Mouse (Mus musculus) heart, postnatal 0 days (tissue): ENCODE measurements around the gene Wwox. TPM values are rescaled to one million over a fixed set of nuclear protein-coding genes. Genes with fewer than 3 reads are reported as not detected.

Experiments used
- ATAC-seq: fragments of 200-750 bp; cut with Nextera tagmentation; 2 replicates; pipeline ENCODE4 v1.8.0; 2017; ENCODE audit warnings: low read depth, moderate number of reproducible peaks, moderate library complexity; ENCODE audit not compliant: insufficient read depth
- DNase-seq: peaks from one replicate; pipeline ENCODE4 v3.0.0-alpha.2; 2016; ENCODE audit warnings: low spot score
- H3K27ac ChIP-seq: fragments of 300-500 bp; sonication (generic); 2 replicates; pipeline ENCODE4 v1.5.1; 2014; ENCODE audit warnings: low read depth, mild to moderate bottlenecking
- H3K27me3 ChIP-seq: fragments of 300-500 bp; sonication (generic); 2 replicates; pipeline ENCODE4 v1.6.1; 2014; ENCODE audit warnings: low read length, mixed read lengths; ENCODE audit not compliant: control insufficient read depth, insufficient read depth
- H3K36me3 ChIP-seq: fragments of 300-500 bp; sonication (generic); replicated peaks from 2 replicates; pipeline ENCODE4 v1.6.1; 2014; ENCODE audit warnings: low read length, mixed read lengths; ENCODE audit not compliant: control insufficient read depth, insufficient read depth
- H3K4me1 ChIP-seq: fragments of 300-500 bp; sonication (generic); 2 replicates; pipeline ENCODE4 v1.6.1; 2014; ENCODE audit warnings: antibody characterized with exemption; ENCODE audit not compliant: control insufficient read depth, insufficient read depth
- H3K4me2 ChIP-seq: fragments of 300-500 bp; sonication (generic); 2 replicates; pipeline ENCODE4 v1.6.1; 2014; ENCODE audit warnings: low read depth, mild to moderate bottlenecking, low read length, moderate library complexity
- H3K4me3 ChIP-seq: fragments of 300-500 bp; sonication (generic); 2 replicates; pipeline ENCODE4 v1.5.1; 2014; ENCODE audit warnings: low read depth, low read length
- H3K9ac ChIP-seq: fragments of 300-500 bp; sonication (generic); replicated peaks from 2 replicates; pipeline ENCODE4 v1.6.1; 2014; ENCODE audit warnings: low read depth, low read length, mixed read lengths
- H3K9me3 ChIP-seq: fragments of 300-500 bp; sonication (generic); replicated peaks from 2 replicates; pipeline ENCODE4 v1.6.1; 2016; ENCODE audit warnings: low read length; ENCODE audit not compliant: control insufficient read depth
- CTCF ChIP-seq: IDR thresholded peaks from 2 replicates; pipeline ENCODE4 v1.5.1; 2016; ENCODE audit warnings: antibody characterized with exemption, control low read depth, low read depth
- EP300 ChIP-seq: IDR thresholded peaks from 2 replicates; pipeline ENCODE4 v1.6.1; 2016; ENCODE audit warnings: antibody characterized with exemption, low read depth
- WGBS: fragments of 180-500 bp; shearing (Covaris S2); extraction: QIAGEN DNeasy Blood & Tissue Kit; methylation state at CpG from one replicate; pipeline ENCODE4 v1.1.7; 2014; 5-methylcytosine and 5-hydroxymethylcytosine counted together
- polyA plus RNA-seq: library from polyadenylated mRNA; unstranded; fragments of >200 nt; fragmentation: Nextera tagmentation; extraction: Ambion mirVana; gene quantifications from 2 replicates; pipeline ENCODE4 v1.2.1, GENCODE M21; 2015
- total RNA-seq: library from RNA; depleted of rRNA; stranded (reverse); fragments of >200 nt; gene quantifications from 2 replicates; pipeline ENCODE4 v1.2.3, GENCODE M21; 2014; ENCODE audit warnings: low replicate concordance

Gene Wwox
- total and polyA plus RNA-seq, 2 experiments from 2014 or later: 7.5 to 9.6 TPM

GRCm38 (mm10) chr8:115045746-115046145, 606.3 kb downstream of the Wwox start:
- WGBS: 66% methylated on average over 7 of the region's 7 CpGs
- ATAC-seq (no peak), DNase-seq (no peak)
- H3K27ac ChIP-seq: no peak overlapping the region
- no peak overlapping the region for H3K4me3 ChIP-seq
- no peak overlapping the region for H3K4me2 ChIP-seq
- H3K4me1 ChIP-seq: no peaks in the 10 kb centered on the region
- H3K27me3 ChIP-seq: no peaks in the 10 kb centered on the region
- H3K9me3 ChIP-seq: no peaks in the 10 kb centered on the region
- no peaks in the 10 kb centered on the region for H3K36me3 ChIP-seq
- no peak for TF ChIP-seq EP300
- TF ChIP-seq CTCF: no peak
- H3K9ac ChIP-seq: no peak overlapping the region

GRCm38 (mm10) chr8:115046496-115046895, 607.0 kb downstream of the Wwox start:
- H3K27me3 ChIP-seq: no peaks in the 10 kb centered on the region
- H3K36me3 ChIP-seq: no peaks in the 10 kb centered on the region
- DNase-seq: peak; percentile 39
- 67% methylated on average over 4 of the region's 4 CpGs for WGBS
- no peak for TF ChIP-seq CTCF
- TF ChIP-seq EP300: no peak
- H3K9me3 ChIP-seq: no peaks in the 10 kb centered on the region
- H3K4me1 ChIP-seq: no peaks in the 10 kb centered on the region
- H3K4me2 ChIP-seq: no peak overlapping the region
- no peak overlapping the region for H3K27ac ChIP-seq
- no peak overlapping the region for H3K9ac ChIP-seq
- H3K4me3 ChIP-seq: no peak overlapping the region
- no peak for ATAC-seq

- H3K27me3 ChIP-seq: no peaks in the 10 kb centered on the region
- no peak overlapping the region for H3K27ac ChIP-seq
- 76% methylated on average over 12 of the region's 12 CpGs for WGBS
- no peak for ATAC-seq
- no peaks in the 10 kb centered on the region for H3K36me3 ChIP-seq
- no peak overlapping the region for H3K4me3 ChIP-seq
- H3K9ac ChIP-seq: no peak overlapping the region
- H3K4me1 ChIP-seq: no peaks in the 10 kb centered on the region
- H3K4me2 ChIP-seq: no peak overlapping the region
- peaks cover 4% of the 10 kb centered on the region; the same call in 1 of the 2 replicates for H3K9me3 ChIP-seq
- DNase-seq: no peak
- no peak for TF ChIP-seq CTCF
- no peak for TF ChIP-seq EP300
These were observed 618.9 kb downstream of the Wwox start for GRCm38 (mm10) chr8:115058193-115058835.

- no peak overlapping the region for H3K4me2 ChIP-seq
- no peak for DNase-seq
- H3K9me3 ChIP-seq: no peaks in the 10 kb centered on the region
- no peaks in the 10 kb centered on the region for H3K4me1 ChIP-seq
- no peak overlapping the region for H3K27ac ChIP-seq
- no peak for ATAC-seq
- WGBS: 82% methylated on average over 5 of the region's 5 CpGs
- H3K4me3 ChIP-seq: no peak overlapping the region
- H3K27me3 ChIP-seq: no peaks in the 10 kb centered on the region
- no peaks in the 10 kb centered on the region for H3K36me3 ChIP-seq
- TF ChIP-seq CTCF (no peak), EP300 (no peak)
- H3K9ac ChIP-seq: no peak overlapping the region
These were observed 624.2 kb downstream of the Wwox start for GRCm38 (mm10) chr8:115063623-115064022.

GRCm38 (mm10) chr8:115064691-115065090, 625.2 kb downstream of the Wwox start:
- DNase-seq: no peak
- Histone ChIP-seq H3K4me2 (no peak overlapping the region), H3K27ac (no peak overlapping the region), H3K27me3 (no peaks in the 10 kb centered on the region), H3K4me1 (0 out of 2 replicates have a peak, but pooled peaks cover 5% of the 10 kb centered on the region), H3K4me3 (no peak overlapping the region), H3K9ac (no peak overlapping the region), H3K36me3 (no peaks in the 10 kb centered on the region), H3K9me3 (no peaks in the 10 kb centered on the region)
- no peak for ATAC-seq
- WGBS: 85% methylated on average over 15 of the region's 15 CpGs
- TF ChIP-seq EP300 (no peak), CTCF (no peak)

- no peak overlapping the region for H3K4me2 ChIP-seq
- H3K36me3 ChIP-seq: no peaks in the 10 kb centered on the region
- DNase-seq: no peak
- H3K4me1 ChIP-seq: 0 out of 2 replicates have a peak, but pooled peaks cover 5% of the 10 kb centered on the region
- no peaks in the 10 kb centered on the region for H3K9me3 ChIP-seq
- no peaks in the 10 kb centered on the region for H3K27me3 ChIP-seq
- no peak for TF ChIP-seq CTCF
- H3K4me3 ChIP-seq: no peak overlapping the region
- no peak for ATAC-seq
- H3K9ac ChIP-seq: no peak overlapping the region
- 83% methylated on average over 7 of the region's 7 CpGs for WGBS
- H3K27ac ChIP-seq: no peak overlapping the region
These were observed 625.9 kb downstream of the Wwox start for GRCm38 (mm10) chr8:115065386-115065785.
